Mouse (Mus musculus) myocyte (in vitro differentiated cells): ENCODE measurements at regions not wholly inside any gene's neighbourhood (a gene's known extent, or its start where the extent isn't known, plus 50 kb on each side); places are given as distances from the start of the nearest gene placed in this dataset.

ENCODE experiments used
- E2F4 ChIP-seq: IDR thresholded peaks from one replicate; pipeline ENCODE4 v1.6.1; 2011; ENCODE audit warnings: mild to moderate bottlenecking, control low read depth, moderate library complexity; ENCODE audit not compliant: insufficient read depth
- POLR2A ChIP-seq: IDR thresholded peaks from one replicate; pipeline ENCODE4 v1.6.1; 2011; ENCODE audit warnings: low read depth, mild to moderate bottlenecking, control low read depth, moderate library complexity; ENCODE audit not compliant: insufficient read length

- no peak for TF ChIP-seq E2F4
- no peak for TF ChIP-seq POLR2A
Measured at GRCm38 (mm10) chr16:30790551-30791001, 191.1 kb downstream of the Fam43a start.
